Mouse (Mus musculus): ENCODE results near the gene Ahcyl1. TPM values are rescaled to one million over a fixed set of nuclear protein-coding genes. Genes with fewer than 3 reads are reported as not detected.

Gene Ahcyl1
- total and polyA plus RNA-seq, 3 experiments, result 31.3 to 83.4 (median 32.5) TPM

DNA sequence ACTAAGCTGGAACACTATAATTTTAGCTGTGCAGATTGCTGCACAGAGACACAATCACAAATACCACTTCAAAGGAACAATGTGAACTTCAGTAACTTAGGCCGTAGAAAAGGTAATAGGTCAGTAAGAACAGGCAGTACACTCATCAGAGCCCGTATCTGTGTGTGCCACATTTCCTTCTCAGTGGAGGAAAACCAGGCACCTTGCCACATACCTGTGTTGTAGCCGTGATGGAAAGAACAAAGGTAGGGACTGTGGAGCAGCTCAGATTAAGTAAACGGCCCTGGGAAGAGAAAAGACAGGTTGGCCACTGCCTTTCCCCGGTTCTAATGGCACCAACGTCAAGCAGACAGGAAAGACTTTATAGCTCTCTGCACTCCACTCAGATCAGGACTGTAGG, 28.9 kb downstream of the Ahcyl1 start:
- no peak for DNase-seq (ENCODE audit: extremely low read depth)
- no peak for TF ChIP-seq MAFK (IDR thresholded peaks at IDR 0.05; ENCODE audit: insufficient replicate concordance, low read length)
- no peak for TF ChIP-seq ZNF384 (IDR thresholded peaks at IDR 0.05; ENCODE audit: low read depth, low read length)
- no peak for TF ChIP-seq USF2 (conservative IDR thresholded peaks at IDR 0.05; ENCODE audit: low read depth, low read length)
- TF ChIP-seq ETS1 (conservative IDR thresholded peaks at IDR 0.05; ENCODE audit: low read depth, low read length), result no peak
- TF ChIP-seq PAX5 (IDR thresholded peaks at IDR 0.05; ENCODE audit: low read length), result no peak
- TF ChIP-seq JUN (IDR thresholded peaks at IDR 0.05; ENCODE audit: insufficient read depth, low read depth, low read length), result no peak
- no peak for TF ChIP-seq NELFE (IDR thresholded peaks at IDR 0.05; ENCODE audit: low read depth, low read length)
- no peak for TF ChIP-seq ZC3H11A (IDR thresholded peaks at IDR 0.05; ENCODE audit: low read depth, low read length)
- no peak for TF ChIP-seq USF1 (IDR thresholded peaks at IDR 0.05; ENCODE audit: low read depth, low read length)
- TF ChIP-seq MEF2A (IDR thresholded peaks at IDR 0.05; ENCODE audit: borderline replicate concordance, low read depth, low read length), result no peak
- no peak for TF ChIP-seq JUND (conservative IDR thresholded peaks at IDR 0.05; ENCODE audit: low read depth, low read length)
- no peak for TF ChIP-seq EP300 (IDR thresholded peaks at IDR 0.05; ENCODE audit: low read length)
- no peak for TF ChIP-seq RAD21 (IDR thresholded peaks at IDR 0.05; ENCODE audit: low read depth, low read length)
- no peak for TF ChIP-seq CHD2 (IDR thresholded peaks at IDR 0.05; ENCODE audit: low read length)
- Histone ChIP-seq H3K4me1 (ENCODE audit: control insufficient read depth in 1 of 2, insufficient read depth in 2 of 2) (0 out of 4 replicates have a peak, but pooled peaks cover 0 to 4% of the 10 kb centered on the region in 2 experiments), H3K9me3 (replicated peaks; ENCODE audit: low read length) (no peaks in the 10 kb centered on the region), H3K27ac (ENCODE audit: insufficient read depth, low read depth) (no peak overlapping the region), H3K4me2 (ENCODE audit: insufficient read depth, low read depth, poor library complexity, severe bottlenecking) (no peak overlapping the region), H3K79me2 (replicated peaks; ENCODE audit: control insufficient read depth, extremely low read depth, insufficient read depth, poor library complexity, severe bottlenecking) (no peaks in the 10 kb centered on the region), H3K9ac (ENCODE audit: insufficient read depth, low read depth) (no peak overlapping the region), H3K27me3 (replicated peaks) (no peaks in the 10 kb centered on the region), H3K36me3 (replicated peaks in 1 of 2; ENCODE audit: control insufficient read depth in 1 of 2, insufficient read depth in 1 of 2, low read length in 1 of 2) (peaks cover 76 to 97% of the 10 kb centered on the region in 2 experiments), H3K4me3 (replicated peaks in 1 of 3; ENCODE audit: low read depth in 2 of 3, low read length in 2 of 3, poor library complexity in 1 of 3) (no peak overlapping the region)
- dilution Hi-C loops (cut with MboI; ENCODE audit: extremely low pct_ligation_motif_present, extremely low pct_unique_long_range_greater_than_20kb, low sequenced_read_pairs) (no loop called here), in situ Hi-C loops (cut with MboI; ENCODE audit: low pct_ligation_motif_present, low pct_unique_long_range_greater_than_20kb, low sequenced_read_pairs) (no loop called here)

DNA sequence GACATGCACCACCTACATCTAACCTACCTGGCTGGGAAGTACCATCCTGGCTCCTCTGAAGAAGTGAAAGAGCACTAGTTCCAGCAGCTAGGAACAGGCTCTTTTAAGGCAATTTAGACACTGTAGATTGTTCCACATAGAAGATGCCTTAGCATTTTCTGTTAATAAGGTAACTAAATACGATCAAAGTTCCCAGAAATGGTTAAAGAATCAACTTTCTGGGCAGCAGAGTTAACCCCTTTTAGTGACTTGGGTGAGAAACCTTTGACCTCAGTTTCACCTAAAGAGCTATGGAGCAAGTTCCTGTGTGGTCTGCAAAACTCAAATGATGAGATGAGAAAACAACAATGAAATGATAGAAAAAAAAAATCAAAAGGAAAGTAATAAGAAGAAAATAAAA, 31.7 kb downstream of the Ahcyl1 start:
- Histone ChIP-seq H3K4me3 (replicated peaks in 1 of 3; ENCODE audit: low read depth in 2 of 3, low read length in 2 of 3, poor library complexity in 1 of 3) (no peak overlapping the region), H3K27me3 (replicated peaks) (no peaks in the 10 kb centered on the region), H3K9me3 (replicated peaks; ENCODE audit: low read length) (no peaks in the 10 kb centered on the region), H3K4me2 (ENCODE audit: insufficient read depth, low read depth, poor library complexity, severe bottlenecking) (no peak overlapping the region), H3K9ac (ENCODE audit: insufficient read depth, low read depth) (no peak overlapping the region), H3K27ac (ENCODE audit: insufficient read depth, low read depth) (no peak overlapping the region), H3K79me2 (replicated peaks; ENCODE audit: control insufficient read depth, extremely low read depth, insufficient read depth, poor library complexity, severe bottlenecking) (no peaks in the 10 kb centered on the region), H3K36me3 (replicated peaks in 1 of 2; ENCODE audit: control insufficient read depth in 1 of 2, insufficient read depth in 1 of 2, low read length in 1 of 2) (peaks cover 62 to 93% of the 10 kb centered on the region in 2 experiments), H3K4me1 (ENCODE audit: control insufficient read depth in 1 of 2, insufficient read depth in 2 of 2) (no peaks in the 10 kb centered on the region)
- dilution Hi-C loops (cut with MboI; ENCODE audit: extremely low pct_ligation_motif_present, extremely low pct_unique_long_range_greater_than_20kb, low sequenced_read_pairs), result no loop called here
- TF ChIP-seq BHLHE40 (IDR thresholded peaks at IDR 0.05; ENCODE audit: low read depth, low read length) (no peak), ZNF384 (IDR thresholded peaks at IDR 0.05; ENCODE audit: low read depth, low read length) (no peak), TCF12 (IDR thresholded peaks at IDR 0.05; ENCODE audit: low read depth, low read length) (no peak), UBTF (IDR thresholded peaks at IDR 0.05; ENCODE audit: low read depth, low read length) (no peak), GABPA (IDR thresholded peaks at IDR 0.05; ENCODE audit: insufficient replicate concordance, low read depth, low read length) (no peak), IRF4 (IDR thresholded peaks at IDR 0.05; ENCODE audit: low read depth, low read length) (no peak), ZC3H11A (IDR thresholded peaks at IDR 0.05; ENCODE audit: low read depth, low read length) (no peak), JUN (IDR thresholded peaks at IDR 0.05; ENCODE audit: insufficient read depth, low read depth, low read length) (no peak), USF2 (conservative IDR thresholded peaks at IDR 0.05; ENCODE audit: low read depth, low read length) (no peak), EP300 (IDR thresholded peaks at IDR 0.05; ENCODE audit: low read length) (no peak), MYC (IDR thresholded peaks at IDR 0.05; ENCODE audit: low read depth, low read length) (no peak), CTCF (conservative IDR thresholded peaks at IDR 0.05 in 1 of 2, IDR thresholded peaks at IDR 0.05 in 1 of 2; ENCODE audit: low read depth in 2 of 2, low read length in 2 of 2) (no peak), TBP (conservative IDR thresholded peaks at IDR 0.05; ENCODE audit: low read depth, low read length) (no peak), RAD21 (IDR thresholded peaks at IDR 0.05; ENCODE audit: low read depth, low read length) (no peak), HCFC1 (IDR thresholded peaks at IDR 0.05; ENCODE audit: low read depth, low read length) (no peak)
- DNase-seq (ENCODE audit: extremely low read depth), result no peak
- in situ Hi-C loops (cut with MboI; ENCODE audit: low pct_ligation_motif_present, low pct_unique_long_range_greater_than_20kb, low sequenced_read_pairs), result no loop called here
